Mouse (Mus musculus): ENCODE data around the gene P2ry6. TPM values are rescaled to one million over a fixed set of nuclear protein-coding genes. Genes with fewer than 3 reads are reported as not detected.

The P2ry6 gene
- total RNA-seq (2023), result 1 to 10 TPM; 6.0 to 7.4 TPM

DNA sequence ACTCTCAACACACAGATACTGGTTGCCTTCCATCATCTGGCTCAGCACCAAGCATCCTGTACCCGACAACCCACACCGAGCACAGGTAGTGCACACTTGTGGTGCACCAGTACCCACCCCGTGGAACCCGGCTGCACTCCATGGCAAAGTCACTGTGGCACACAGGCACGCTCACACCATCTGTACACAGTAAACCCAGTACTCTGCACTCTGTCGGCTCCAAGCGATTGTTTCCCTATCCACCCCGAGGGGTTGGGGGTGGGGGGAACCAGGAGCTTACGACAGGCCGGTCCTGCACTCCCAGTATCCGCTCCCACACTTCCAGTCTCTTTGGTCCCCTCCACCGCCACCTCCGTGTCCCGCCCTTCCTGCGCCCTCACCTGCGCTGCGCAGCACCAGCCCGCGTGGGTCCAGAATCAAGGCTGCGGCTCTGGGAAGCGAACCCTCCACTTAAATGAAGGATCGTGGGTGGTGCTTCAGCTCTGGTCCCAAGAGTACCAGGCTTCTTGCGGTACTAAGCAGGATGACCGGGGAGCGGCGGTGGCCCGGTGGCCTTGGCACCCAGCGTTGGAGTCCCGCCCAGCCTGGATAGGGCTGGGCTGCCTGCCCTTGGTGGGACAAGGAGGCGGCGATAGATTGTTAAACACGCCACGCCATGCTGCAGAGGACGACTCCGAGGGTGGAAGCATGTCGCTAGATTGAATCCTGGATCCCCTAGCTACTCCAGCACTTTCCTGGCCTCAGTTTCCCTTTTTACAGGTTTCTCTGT lies at the start of gene P2ry6:
Gene P2ry6, minus strand, starts transcription at position 515 of the 769 bp plus-strand sequence.

DNA sequence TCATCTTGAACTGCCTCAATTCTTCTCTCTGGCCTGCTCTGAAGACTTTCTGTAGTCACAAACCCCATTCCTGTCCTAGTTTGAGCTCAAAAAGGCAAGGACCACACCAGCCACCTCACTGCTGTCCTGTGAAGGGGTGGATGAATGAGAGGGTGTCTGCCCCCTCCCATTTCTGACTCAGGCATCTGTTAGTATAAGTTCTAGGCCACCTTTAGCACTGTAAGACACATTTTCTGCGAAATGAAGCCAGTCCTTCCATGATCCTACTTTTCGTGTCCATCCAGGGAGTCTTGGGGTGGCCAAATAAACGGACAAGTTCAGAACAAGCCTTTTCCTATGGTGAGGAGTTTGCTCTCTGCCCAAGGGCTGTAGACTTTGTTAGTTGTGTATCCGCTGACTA lies 38.1 kb upstream of the P2ry6 start, which contains the start of gene P2ry2:
Gene P2ry2, minus strand, starts transcription at position 326 of the 400 bp plus-strand sequence.

DNA sequence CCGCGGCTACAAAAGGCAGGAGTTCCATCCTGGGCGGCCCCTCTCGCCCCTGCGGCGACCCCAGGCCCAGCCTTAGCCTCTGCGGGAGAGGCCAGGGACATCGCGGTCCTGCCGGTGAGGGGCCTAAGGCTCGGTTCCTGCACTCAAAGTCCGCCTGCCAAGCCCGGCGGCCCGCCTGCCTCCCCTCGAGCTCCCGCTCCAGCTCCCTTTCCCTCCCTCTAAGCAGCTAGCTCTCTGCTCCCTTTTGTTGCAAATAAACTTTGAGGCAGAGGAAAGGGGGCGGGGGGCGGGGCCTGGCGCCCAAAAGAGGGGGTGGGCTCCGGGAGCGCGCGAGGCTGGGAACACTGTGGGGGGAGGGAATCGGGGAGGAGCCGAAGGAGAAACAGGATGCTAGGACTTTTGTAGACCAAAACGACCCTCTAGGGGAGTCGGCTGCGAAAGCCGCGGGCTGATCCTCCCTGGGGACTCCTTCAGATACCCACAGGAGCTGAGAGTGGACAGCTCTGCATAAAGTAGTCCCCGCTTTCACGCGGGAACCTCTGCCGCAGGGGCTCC lies 42.4 kb downstream of the P2ry6 start, which contains the start of gene Arhgef17:
Gene Arhgef17, minus strand, starts transcription at position 182 of the 555 bp plus-strand sequence.

Other genes starting within 250 kb of the P2ry6 start
- 10 to 100 TPM; 69.3 to 73.7 TPM for gene Relt, start 111.2 kb downstream of the P2ry6 start, total RNA-seq (2023)
- under 1 TPM; 0.46 to 0.67 TPM for gene Arhgef17, start 42.5 kb downstream of the P2ry6 start, total RNA-seq (2023)
- 10 to 100 TPM; 10.8 to 17.5 TPM for gene P2ry2, start 38.2 kb upstream of the P2ry6 start, total RNA-seq (2023)
- gene Fchsd2, start 118.2 kb upstream of the P2ry6 start, total RNA-seq (2023), result 10 to 100 TPM; 18.6 to 21.0 TPM